Mouse (Mus musculus): ENCODE measurements around the gene Prrg1. TPM values are rescaled to one million over a fixed set of nuclear protein-coding genes. Genes with fewer than 3 reads are reported as not detected.

The Prrg1 gene
- 8.2 and 8.9 TPM in 2 replicates for polyA plus RNA-seq (2015; fragmentation: Nextera tagmentation; extraction: Ambion mirVana)

DNA sequence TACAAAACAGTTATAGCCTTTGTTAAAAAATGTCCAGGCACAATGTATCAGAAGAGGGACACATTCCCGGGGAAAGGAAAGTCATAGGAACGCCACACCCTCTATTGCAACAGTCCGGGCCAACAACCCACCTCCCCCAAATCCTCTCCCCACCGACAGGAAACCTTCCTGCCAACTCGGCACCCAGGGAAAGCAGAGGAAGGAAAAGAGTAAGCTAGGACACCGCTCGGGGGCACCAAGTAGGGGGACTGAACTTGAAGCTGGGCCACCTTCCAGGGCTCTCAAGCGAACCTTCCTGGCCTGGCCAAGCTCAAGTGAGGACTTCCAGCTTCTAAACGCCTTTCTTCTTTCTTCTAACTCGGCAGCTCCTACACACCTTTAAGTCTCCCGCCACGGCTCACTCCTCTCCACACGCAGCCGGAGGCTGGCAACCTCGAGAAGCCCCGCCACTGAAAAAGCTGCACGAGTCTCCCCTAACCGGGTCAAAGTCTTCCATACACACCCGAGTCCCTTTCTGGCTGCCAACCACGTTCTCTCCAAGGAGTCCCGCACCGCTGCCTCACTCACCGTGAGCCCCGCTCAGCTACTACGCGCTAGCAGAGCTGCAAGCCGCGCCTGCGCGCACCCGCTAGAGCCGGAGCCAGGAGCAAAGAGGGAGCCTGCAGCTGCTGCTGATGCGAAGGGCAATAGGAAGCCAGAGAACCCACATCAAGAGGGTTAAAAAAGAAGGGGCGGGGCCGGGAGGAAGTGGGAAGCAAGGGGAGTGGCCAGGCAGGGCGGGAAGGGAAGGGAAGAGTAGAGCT is at the start of gene Prrg1:
Prrg1 (minus strand) TSS at position 695 of the 803 bp plus-strand sequence.

Other genes with a start within 250 kb of the Prrg1 start
- not detected in 2 replicates for gene 4930480E11Rik, start 214.3 kb downstream of the Prrg1 start, polyA plus RNA-seq (2015; fragmentation: Nextera tagmentation; extraction: Ambion mirVana)
- gene Fam47c, start 153.9 kb upstream of the Prrg1 start, polyA plus RNA-seq (2015; fragmentation: Nextera tagmentation; extraction: Ambion mirVana): not detected in 2 replicates